In the genomic region with DNA sequence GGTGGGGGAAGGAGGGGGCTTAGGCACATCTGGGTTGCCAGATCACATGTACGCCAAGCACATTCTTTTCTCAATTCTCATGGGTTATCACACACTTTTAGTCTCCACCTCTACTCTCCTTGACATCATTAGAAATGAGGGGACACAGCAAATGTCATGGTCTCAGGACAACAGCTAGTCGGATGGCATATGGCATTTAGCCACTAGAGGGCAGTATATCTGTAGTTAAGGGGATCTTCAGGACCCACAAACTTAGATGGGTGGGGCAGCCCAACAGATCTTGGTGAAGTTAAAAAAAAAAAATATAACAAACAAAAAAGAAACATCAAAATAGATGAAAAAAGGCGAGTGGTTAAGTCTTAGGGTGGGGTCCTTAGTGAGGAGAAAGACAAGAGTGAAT, we compare ENCODE assay signal across 9 mouse cellular contexts. TPM values are rescaled to one million over a fixed set of nuclear protein-coding genes. Genes with fewer than 3 reads are reported as not detected.
A peak's percentile ranks its signal among the peaks of the same experiment; 100 is the strongest.
DNase-seq lines count a peak whose midpoint lies in the region; ATAC-seq and TF ChIP-seq lines count a peak whose summit lies in the region.
"Had no signal": no experiment of that assay in that cellular context is flagged by ENCODE, and none has a peak within 500 bp of the region (broad histone marks: within the 10 kb centered on the region; RNA-seq: fewer than 3 reads in every experiment).

No protein-coding gene starts in this region.

- H3K27me3 ChIP-seq in liver, adult 2 months (ENCODE audit: control insufficient read depth, insufficient read depth, low read length) = no peaks in the 10 kb centered on the region
- H3K27me3 ChIP-seq in liver, embryonic 11.5 days (replicated peaks; ENCODE audit: control insufficient read depth, insufficient read depth, low read length) = no peaks in the 10 kb centered on the region
- H3K27me3 ChIP-seq in lung, postnatal 0 days (replicated peaks; ENCODE audit: insufficient read depth, low read length) = no peaks in the 10 kb centered on the region
- H3K27me3 ChIP-seq: heart, embryonic 13.5 days had no signal

- H3K4me2 ChIP-seq in liver, embryonic 11.5 days = no peak overlapping the region
- H3K4me2 ChIP-seq in lung, postnatal 0 days (replicated peaks; ENCODE audit: low read depth, low read length) = no peak overlapping the region
- H3K4me2 ChIP-seq: heart, embryonic 13.5 days had no signal

- DNase-seq in adrenal gland, postnatal 10 days = peak; percentile 78
- no peak for DNase-seq in adrenal gland, adult 8-10 months
- peak; percentile 53 for DNase-seq in liver, adult 2 months (ENCODE audit: extremely low read depth, low read depth, low spot score)
- DNase-seq in liver, embryonic 11.5 days (ENCODE audit: low spot score) = no peak
- peak; percentile 73 for DNase-seq in c-Kit-negative CD71-positive TER-119-positive erythroid progenitor cells, embryonic 14.5 days (ENCODE audit: low read depth, low spot score)
- peak; percentile 80 to 88 for DNase-seq in heart, postnatal 10 days
- peak; percentile 81 for DNase-seq in lung, postnatal 0 days (ENCODE audit: low spot score)
- peak; percentile 74 to 86 for DNase-seq in spleen, postnatal 4 days (ENCODE audit: low spot score in 2 of 2)

- H3K9ac ChIP-seq in liver, adult 2 months (ENCODE audit: low read depth, low read length) = no peak overlapping the region
- H3K9ac ChIP-seq in liver, embryonic 11.5 days (ENCODE audit: low read depth, low read length) = no peak overlapping the region
- H3K9ac ChIP-seq in lung, postnatal 0 days (replicated peaks; ENCODE audit: low read depth) = no peak overlapping the region
- H3K9ac ChIP-seq: heart, embryonic 13.5 days had no signal

- no peak for ATAC-seq in liver, embryonic 11.5 days (replicated peaks; ENCODE audit: low FRiP score)
- no peak for ATAC-seq in lung, postnatal 0 days

- TF ChIP-seq POLR2A in liver, adult 2 months (IDR thresholded peaks at IDR 0.05; ENCODE audit: extremely low read depth, insufficient read depth, low read length) = no peak

- H3K79me2 ChIP-seq in liver, adult 2 months (ENCODE audit: control insufficient read depth, insufficient read depth, low read length) = no peaks in the 10 kb centered on the region

- H3K4me3 ChIP-seq in liver, adult 2 months (ENCODE audit: insufficient read depth, low read depth, low read length) = no peak overlapping the region
- H3K4me3 ChIP-seq in liver, embryonic 11.5 days (ENCODE audit: low read depth, low read length) = no peak overlapping the region
- no peak overlapping the region for H3K4me3 ChIP-seq in lung, postnatal 0 days (ENCODE audit: low read depth, low read length)
- H3K4me3 ChIP-seq: heart, embryonic 13.5 days had no signal

- WGBS in liver, adult 2 months = 20% methylated on average over 3 of the region's 3 CpGs
- 18% methylated on average over 3 of the region's 3 CpGs for WGBS in liver, embryonic 11.5 days
- 8% methylated on average over 3 of the region's 3 CpGs for WGBS in lung, postnatal 0 days

- intact Hi-C loops in heart, postnatal 10 days (cut with DNase I) = loop anchor here (1.0 to 5.0 kb wide), 2 partner anchors 50 to 120 kb away; no protein-coding TSS in a partner anchor

- TF ChIP-seq EP300 in lung, postnatal 0 days (IDR thresholded peaks at IDR 0.05) = no peak

- H3K36me3 ChIP-seq in liver, adult 2 months (ENCODE audit: control insufficient read depth, insufficient read depth, low read length) = no peaks in the 10 kb centered on the region
- no peaks in the 10 kb centered on the region for H3K36me3 ChIP-seq in liver, embryonic 11.5 days (ENCODE audit: control insufficient read depth, insufficient read depth, low read length)
- H3K36me3 ChIP-seq in lung, postnatal 0 days (ENCODE audit: insufficient read depth, low read length) = no peaks in the 10 kb centered on the region
- H3K36me3 ChIP-seq: heart, embryonic 13.5 days had no signal

- no peaks in the 10 kb centered on the region for H3K9me3 ChIP-seq in liver, embryonic 11.5 days (ENCODE audit: control insufficient read depth, low read length)
- no peaks in the 10 kb centered on the region for H3K9me3 ChIP-seq in lung, postnatal 0 days (ENCODE audit: low read length)
- H3K9me3 ChIP-seq: heart, embryonic 13.5 days had no signal

- H3K4me1 ChIP-seq in liver, adult 2 months (ENCODE audit: control insufficient read depth, insufficient read depth, low read length) = no peaks in the 10 kb centered on the region
- H3K4me1 ChIP-seq in liver, embryonic 11.5 days (replicated peaks; ENCODE audit: control insufficient read depth, insufficient read depth, low read length) = peaks cover 8% of the 10 kb centered on the region; the same call in 1 of the 2 replicates
- no peaks in the 10 kb centered on the region for H3K4me1 ChIP-seq in lung, postnatal 0 days (ENCODE audit: insufficient read depth, low read depth, low read length)

- no peak overlapping the region for H3K27ac ChIP-seq in liver, adult 2 months (replicated peaks; ENCODE audit: insufficient read depth, low read depth, low read length)
- H3K27ac ChIP-seq in liver, embryonic 11.5 days (ENCODE audit: low read depth, low read length) = no peak overlapping the region
- no peak overlapping the region for H3K27ac ChIP-seq in lung, postnatal 0 days (ENCODE audit: low read length)
- H3K27ac ChIP-seq: heart, embryonic 13.5 days had no signal

- peak; percentile 25 for TF ChIP-seq CTCF in liver, adult 2 months (IDR thresholded peaks at IDR 0.05; ENCODE audit: low read depth, low read length)
- peak; percentile 89 for TF ChIP-seq CTCF in lung, postnatal 0 days (IDR thresholded peaks at IDR 0.05)

RNA-seq across cellular contexts. Expression of gene Kmt2d, which starts 6.3 kb away (rescaled TPM):
- total RNA-seq in adrenal gland, postnatal 10 days (2021) = 10 to 100 TPM; 47.5 to 64.2 TPM
- 100 to 1,000 TPM in 1 of 4 experiments, 10 to 100 TPM in 3; 61.7 to 114 (median 71.8) TPM for total RNA-seq in adrenal gland, adult 8-10 months (2022)
- 6.6 and 10.1 TPM in 2 replicates for total RNA-seq in liver, adult 2 months (2014; rRNA removed)
- 7.1 and 10.3 TPM in 2 replicates for polyA plus RNA-seq in liver, adult 2 months (2012; rRNA removed)
- polyA plus RNA-seq in liver, embryonic 11.5 days (2014; fragmentation: Nextera tagmentation; extraction: Ambion mirVana) = 14.3 and 17.0 TPM in 2 replicates
- 10 to 100 TPM; 63.0 to 72.1 TPM for total RNA-seq in heart, postnatal 10 days (2021)
- 8.7 and 11.1 TPM in 2 replicates for polyA plus RNA-seq in lung, postnatal 0 days (2015; fragmentation: Nextera tagmentation; extraction: Ambion mirVana)

RNA-seq across cellular contexts. Expression of gene Rhebl1, which starts 17.0 kb away (rescaled TPM):
- total RNA-seq in adrenal gland, postnatal 10 days (2021) = 1 to 10 TPM; 2.6 to 4.5 TPM
- 1 to 10 TPM; 2.8 to 7.2 (median 4.2) TPM for total RNA-seq in adrenal gland, adult 8-10 months (2022)
- 0.94 and 1.8 TPM in 2 replicates for total RNA-seq in liver, adult 2 months (2014; rRNA removed)
- 0.35 and 0.37 TPM in 2 replicates for polyA plus RNA-seq in liver, adult 2 months (2012; rRNA removed)
- polyA plus RNA-seq in liver, embryonic 11.5 days (2014; fragmentation: Nextera tagmentation; extraction: Ambion mirVana) = 6.7 and 7.4 TPM in 2 replicates
- total RNA-seq in heart, postnatal 10 days (2021) = 1 to 10 TPM; 1.6 to 2.8 TPM
- polyA plus RNA-seq in lung, postnatal 0 days (2015; fragmentation: Nextera tagmentation; extraction: Ambion mirVana) = 8.1 and 10.2 TPM in 2 replicates

RNA-seq across cellular contexts. Expression of gene Dhh, which starts 21.0 kb away (rescaled TPM):
- total RNA-seq in adrenal gland, postnatal 10 days (2021) = 1 to 10 TPM; 2.6 to 3.2 TPM
- total RNA-seq in adrenal gland, adult 8-10 months (2022) = 1 to 10 TPM; 1.8 to 3.8 (median 2.1) TPM
- total RNA-seq in liver, adult 2 months (2014; rRNA removed) = under 0.01 and 0.13 TPM in 2 replicates
- polyA plus RNA-seq in liver, adult 2 months (2012; rRNA removed) = 0.18 and 0.45 TPM in 2 replicates
- 0.37 and 0.45 TPM in 2 replicates for polyA plus RNA-seq in liver, embryonic 11.5 days (2014; fragmentation: Nextera tagmentation; extraction: Ambion mirVana)
- total RNA-seq in heart, postnatal 10 days (2021) = 1 to 10 TPM; 2.8 to 3.8 TPM
- 5.1 and 6.6 TPM in 2 replicates for polyA plus RNA-seq in lung, postnatal 0 days (2015; fragmentation: Nextera tagmentation; extraction: Ambion mirVana)

RNA-seq across cellular contexts. Expression of gene Lmbr1l, which starts 40.7 kb away (rescaled TPM):
- 10 to 100 TPM; 17.7 to 27.7 TPM for total RNA-seq in adrenal gland, postnatal 10 days (2021)
- total RNA-seq in adrenal gland, adult 8-10 months (2022) = 10 to 100 TPM; 12.3 to 33.2 (median 27.8) TPM
- total RNA-seq in liver, adult 2 months (2014; rRNA removed) = 24.3 and 28.8 TPM in 2 replicates
- 21.3 and 32.4 TPM in 2 replicates for polyA plus RNA-seq in liver, adult 2 months (2012; rRNA removed)
- polyA plus RNA-seq in liver, embryonic 11.5 days (2014; fragmentation: Nextera tagmentation; extraction: Ambion mirVana) = 1.6 and 2.8 TPM in 2 replicates
- 10 to 100 TPM; 15.4 to 16.1 TPM for total RNA-seq in heart, postnatal 10 days (2021)
- polyA plus RNA-seq in lung, postnatal 0 days (2015; fragmentation: Nextera tagmentation; extraction: Ambion mirVana) = 16.5 and 17.0 TPM in 2 replicates

RNA-seq across cellular contexts. Expression of gene Prkag1, which starts 46.0 kb away (rescaled TPM):
- total RNA-seq in adrenal gland, postnatal 10 days (2021) = 10 to 100 TPM; 65.7 to 71.5 TPM
- 10 to 100 TPM; 76.0 to 83.8 (median 79.2) TPM for total RNA-seq in adrenal gland, adult 8-10 months (2022)
- total RNA-seq in liver, adult 2 months (2014; rRNA removed) = 40.1 and 41.4 TPM in 2 replicates
- polyA plus RNA-seq in liver, adult 2 months (2012; rRNA removed) = 35.6 and 37.7 TPM in 2 replicates
- 128 and 140 TPM in 2 replicates for polyA plus RNA-seq in liver, embryonic 11.5 days (2014; fragmentation: Nextera tagmentation; extraction: Ambion mirVana)
- total RNA-seq in heart, postnatal 10 days (2021) = 10 to 100 TPM; 93.7 to 94.3 TPM
- polyA plus RNA-seq in lung, postnatal 0 days (2015; fragmentation: Nextera tagmentation; extraction: Ambion mirVana) = 72.2 and 76.7 TPM in 2 replicates

Comparison
In these comparisons a context has a peak if more than half of its experiments do, and no peak if none do; other contexts are left out.
1. DNase-seq: peak in adrenal gland, postnatal 10 days (single experiment), liver, adult 2 months (single experiment), c-Kit-negative CD71-positive TER-119-positive erythroid progenitor cells, embryonic 14.5 days (single experiment), heart, postnatal 10 days (2 of 2), lung, postnatal 0 days (single experiment) and spleen, postnatal 4 days (2 of 2); none in adrenal gland, adult 8-10 months (single experiment) and liver, embryonic 11.5 days (single experiment).